In the genomic region with DNA sequence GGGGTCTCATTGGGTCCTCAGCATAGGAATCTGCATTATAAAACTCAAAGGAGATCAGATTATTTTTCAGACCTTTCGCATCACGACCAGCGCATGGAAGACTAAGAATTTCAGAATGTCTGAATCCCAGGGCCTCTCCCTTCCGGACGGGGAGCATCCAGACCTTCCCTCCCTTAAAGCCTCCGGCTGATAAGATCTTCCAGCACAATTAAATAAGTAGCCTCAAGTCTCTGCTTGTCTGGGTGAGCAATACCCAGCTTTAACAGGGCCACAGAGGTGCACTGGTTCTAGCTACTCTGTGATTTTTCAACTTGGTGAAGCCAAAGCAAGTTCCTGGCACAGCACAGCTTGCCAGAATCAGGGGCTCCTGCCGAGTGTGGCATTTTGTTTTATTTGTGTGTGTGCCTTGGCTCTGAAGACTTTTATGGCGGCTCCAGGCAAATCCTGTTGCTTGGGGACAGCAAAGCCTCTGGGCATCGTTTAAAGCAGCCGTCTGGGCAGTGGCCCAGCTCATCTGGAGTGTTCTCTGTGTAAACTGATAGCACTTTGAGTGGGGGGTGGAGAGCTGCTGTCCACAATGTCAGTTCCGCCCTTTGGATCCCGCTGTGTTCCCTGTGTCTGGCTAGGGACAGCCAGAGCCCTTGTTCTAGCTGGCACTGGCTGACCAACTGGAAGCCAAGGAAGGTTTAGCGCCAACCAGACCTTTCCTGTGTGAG, we compare ENCODE assay signal across 7 mouse cellular contexts. TPM values are rescaled to one million over a fixed set of nuclear protein-coding genes. Genes with fewer than 3 reads are reported as not detected.
DNase-seq lines count a peak whose midpoint lies in the region; ATAC-seq lines count a peak whose summit lies in the region.

No protein-coding gene starts in this region.

- WGBS in embryonic facial prominence, embryonic 11.5 days, result 25% methylated on average over 13 of the region's 13 CpGs
- WGBS in limb, embryonic 13.5 days, result 18% methylated on average over 13 of the region's 13 CpGs
- 39% methylated on average over 13 of the region's 13 CpGs for WGBS in midbrain, embryonic 15.5 days

- H3K4me3 ChIP-seq in embryonic facial prominence, embryonic 11.5 days (ENCODE audit: low read depth, low read length), result peak overlapping the region; percentile 17; the same call in 1 of the 2 replicates
- peak overlapping the region; percentile 35 for H3K4me3 ChIP-seq in limb, embryonic 13.5 days
- 0 out of 2 replicates have a peak overlapping the region, but pooled peaks have one; percentile 3 for H3K4me3 ChIP-seq in midbrain, embryonic 15.5 days

- H3K27me3 ChIP-seq in embryonic facial prominence, embryonic 11.5 days (ENCODE audit: control insufficient read depth, insufficient read depth, low read length), result no peaks in the 10 kb centered on the region
- no peaks in the 10 kb centered on the region for H3K27me3 ChIP-seq in limb, embryonic 13.5 days
- no peaks in the 10 kb centered on the region for H3K27me3 ChIP-seq in midbrain, embryonic 15.5 days (replicated peaks)

- no peaks in the 10 kb centered on the region for H3K36me3 ChIP-seq in embryonic facial prominence, embryonic 11.5 days (replicated peaks; ENCODE audit: control insufficient read depth, insufficient read depth, low read depth, low read length)
- H3K36me3 ChIP-seq in limb, embryonic 13.5 days, result peaks cover 4% of the 10 kb centered on the region; the same call in 1 of the 2 replicates
- no peaks in the 10 kb centered on the region for H3K36me3 ChIP-seq in midbrain, embryonic 15.5 days (replicated peaks)

- no peak for ATAC-seq in embryonic facial prominence, embryonic 11.5 days (replicated peaks; ENCODE audit: insufficient number of reproducible peaks, low FRiP score, low TSS enrichment, low read depth)
- no peak; the same call in 1 of the 2 replicates for ATAC-seq in limb, embryonic 13.5 days (ENCODE audit: low FRiP score, low read depth)
- ATAC-seq in midbrain, embryonic 15.5 days (replicated peaks), result peak; percentile 83

- no peak overlapping the region for H3K27ac ChIP-seq in embryonic facial prominence, embryonic 11.5 days (replicated peaks; ENCODE audit: low read depth, low read length)
- peak overlapping the region; percentile 52; the same call in 1 of the 2 replicates for H3K27ac ChIP-seq in limb, embryonic 13.5 days
- H3K27ac ChIP-seq in midbrain, embryonic 15.5 days, result no peak overlapping the region

- H3K4me2 ChIP-seq in embryonic facial prominence, embryonic 11.5 days (ENCODE audit: low read depth, low read length), result peak overlapping the region; percentile 38
- peak overlapping the region; percentile 60 for H3K4me2 ChIP-seq in limb, embryonic 13.5 days (replicated peaks)
- peak overlapping the region; percentile 24 for H3K4me2 ChIP-seq in midbrain, embryonic 15.5 days

- no peaks in the 10 kb centered on the region for H3K4me1 ChIP-seq in embryonic facial prominence, embryonic 11.5 days (ENCODE audit: control insufficient read depth, insufficient read depth, low read length)
- peaks cover 17% of the 10 kb centered on the region for H3K4me1 ChIP-seq in limb, embryonic 13.5 days
- no peaks in the 10 kb centered on the region for H3K4me1 ChIP-seq in midbrain, embryonic 15.5 days

- no peak overlapping the region for H3K9ac ChIP-seq in embryonic facial prominence, embryonic 11.5 days (replicated peaks; ENCODE audit: low read length)
- H3K9ac ChIP-seq in limb, embryonic 13.5 days, result peak overlapping the region; percentile 46; the same call in 1 of the 2 replicates
- no peak overlapping the region for H3K9ac ChIP-seq in midbrain, embryonic 15.5 days

- DNase-seq in adrenal gland, postnatal 25 days, result peak; percentile 56
- DNase-seq in embryonic facial prominence, embryonic 11.5 days (ENCODE audit: low spot score), result peak; percentile 14
- peak; percentile 87 for DNase-seq in heart, adult 8-10 months (ENCODE audit: low spot score)
- DNase-seq in kidney, adult 9 months, result peak; percentile 37
- peak; percentile 45 to 67 for DNase-seq in urinary bladder, adult 18-20 months (ENCODE audit: low spot score in 2 of 2)

- H3K9me3 ChIP-seq in embryonic facial prominence, embryonic 11.5 days (replicated peaks; ENCODE audit: control insufficient read depth, low read length), result no peaks in the 10 kb centered on the region
- no peaks in the 10 kb centered on the region for H3K9me3 ChIP-seq in limb, embryonic 13.5 days
- H3K9me3 ChIP-seq in midbrain, embryonic 15.5 days, result no peaks in the 10 kb centered on the region

RNA-seq across cellular contexts. Expression of a gene that starts 0.6 kb away (rescaled TPM):
- total RNA-seq in adrenal gland, postnatal 25 days (2021), result 31.1 and 43.5 TPM in 2 replicates
- not detected in 2 replicates for polyA plus RNA-seq in embryonic facial prominence, embryonic 11.5 days (2014; fragmentation: Nextera tagmentation; extraction: Ambion mirVana)
- 10 to 100 TPM; 12.9 to 16.6 (median 13.5) TPM for total RNA-seq in heart, adult 8-10 months (2022)
- polyA plus RNA-seq in limb, embryonic 13.5 days (2015; fragmentation: Nextera tagmentation; extraction: Ambion mirVana), result 0.36 and 0.38 TPM in 2 replicates
- 0.20 and 0.26 TPM in 2 replicates for polyA plus RNA-seq in midbrain, embryonic 15.5 days (2015; fragmentation: Nextera tagmentation; extraction: Ambion mirVana)

RNA-seq across cellular contexts. Expression of a gene that starts 11.6 kb away (rescaled TPM):
- 15.8 and 24.0 TPM in 2 replicates for total RNA-seq in adrenal gland, postnatal 25 days (2021)
- 17.4 and 19.6 TPM in 2 replicates for polyA plus RNA-seq in embryonic facial prominence, embryonic 11.5 days (2014; fragmentation: Nextera tagmentation; extraction: Ambion mirVana)
- 1 to 10 TPM; 5.8 to 8.4 (median 7.5) TPM for total RNA-seq in heart, adult 8-10 months (2022)
- 23.5 and 24.2 TPM in 2 replicates for polyA plus RNA-seq in limb, embryonic 13.5 days (2015; fragmentation: Nextera tagmentation; extraction: Ambion mirVana)
- polyA plus RNA-seq in midbrain, embryonic 15.5 days (2015; fragmentation: Nextera tagmentation; extraction: Ambion mirVana), result 28.9 and 29.7 TPM in 2 replicates

RNA-seq across cellular contexts. Expression of a gene that starts 34.5 kb away (rescaled TPM):
- 2.1 and 2.2 TPM in 2 replicates for total RNA-seq in adrenal gland, postnatal 25 days (2021)
- 29.1 and 35.7 TPM in 2 replicates for polyA plus RNA-seq in embryonic facial prominence, embryonic 11.5 days (2014; fragmentation: Nextera tagmentation; extraction: Ambion mirVana)
- 1 to 10 TPM; 3.7 to 4.9 (median 4.3) TPM for total RNA-seq in heart, adult 8-10 months (2022)
- 19.7 and 20.2 TPM in 2 replicates for polyA plus RNA-seq in limb, embryonic 13.5 days (2015; fragmentation: Nextera tagmentation; extraction: Ambion mirVana)
- 2.7 and 2.8 TPM in 2 replicates for polyA plus RNA-seq in midbrain, embryonic 15.5 days (2015; fragmentation: Nextera tagmentation; extraction: Ambion mirVana)

Comparison
In these comparisons a context has a peak if more than half of its experiments do, and no peak if none do; other contexts are left out.
1. DNase-seq: peak in every context shown above with its lines; median percentile 87 in heart, adult 8-10 months; 56 in adrenal gland, postnatal 25 days; 56 in urinary bladder, adult 18-20 months; 37 in kidney, adult 9 months; 14 in embryonic facial prominence, embryonic 11.5 days.